Mouse (Mus musculus): ENCODE results near the gene Pip5k1b.

Gene Pip5k1b

GRCm38 (mm10) chr19:24555466-24555903, at the start of gene Pip5k1b:
Gene Pip5k1b, minus strand, starts transcription at chr19:24555872.
- no peak for TF ChIP-seq GATA4 (IDR thresholded peaks at IDR 0.05; ENCODE audit: insufficient replicate concordance, low read length)

GRCm38 (mm10) chr19:24604105-24604504, 48.4 kb upstream of the Pip5k1b start:
- no peak for TF ChIP-seq GATA4 (IDR thresholded peaks at IDR 0.05; ENCODE audit: insufficient replicate concordance, low read length)

GRCm38 (mm10) chr19:24603431-24603830, 47.8 kb upstream of the Pip5k1b start:
- no peak for TF ChIP-seq GATA4 (IDR thresholded peaks at IDR 0.05; ENCODE audit: insufficient replicate concordance, low read length)

GRCm38 (mm10) chr19:24586726-24587125, 31.1 kb upstream of the Pip5k1b start:
- TF ChIP-seq GATA4 (IDR thresholded peaks at IDR 0.05; ENCODE audit: insufficient replicate concordance, low read length), result no peak

GRCm38 (mm10) chr19:24585171-24585570, 29.5 kb upstream of the Pip5k1b start:
- TF ChIP-seq GATA4 (IDR thresholded peaks at IDR 0.05; ENCODE audit: insufficient replicate concordance, low read length), result no peak

GRCm38 (mm10) chr19:24583956-24584355, 28.3 kb upstream of the Pip5k1b start:
- no peak for TF ChIP-seq GATA4 (IDR thresholded peaks at IDR 0.05; ENCODE audit: insufficient replicate concordance, low read length)

- no peak for TF ChIP-seq GATA4 (IDR thresholded peaks at IDR 0.05; ENCODE audit: insufficient replicate concordance, low read length)
Observed at GRCm38 (mm10) chr19:24576125-24576524, 20.5 kb upstream of the Pip5k1b start.

- TF ChIP-seq GATA4 (IDR thresholded peaks at IDR 0.05; ENCODE audit: insufficient replicate concordance, low read length), result no peak
Observed at GRCm38 (mm10) chr19:24571756-24572181, 16.1 kb upstream of the Pip5k1b start.

GRCm38 (mm10) chr19:24570969-24571368, 15.3 kb upstream of the Pip5k1b start:
- no peak for TF ChIP-seq GATA4 (IDR thresholded peaks at IDR 0.05; ENCODE audit: insufficient replicate concordance, low read length)

GRCm38 (mm10) chr19:24557456-24557855, 1.8 kb upstream of the Pip5k1b start:
- no peak for TF ChIP-seq GATA4 (IDR thresholded peaks at IDR 0.05; ENCODE audit: insufficient replicate concordance, low read length)

GRCm38 (mm10) chr19:24556585-24556966, 904 bp upstream of the Pip5k1b start:
- no peak for TF ChIP-seq GATA4 (IDR thresholded peaks at IDR 0.05; ENCODE audit: insufficient replicate concordance, low read length)

- TF ChIP-seq GATA4 (IDR thresholded peaks at IDR 0.05; ENCODE audit: insufficient replicate concordance, low read length), result no peak
Observed at GRCm38 (mm10) chr19:24555904-24556584, 372 bp upstream of the Pip5k1b start.

- no peak for TF ChIP-seq GATA4 (IDR thresholded peaks at IDR 0.05; ENCODE audit: insufficient replicate concordance, low read length)
Observed at GRCm38 (mm10) chr19:24554911-24555465, 684 bp downstream of the Pip5k1b start.

- no peak for TF ChIP-seq GATA4 (IDR thresholded peaks at IDR 0.05; ENCODE audit: insufficient replicate concordance, low read length)
Observed at GRCm38 (mm10) chr19:24554425-24554824, 1.2 kb downstream of the Pip5k1b start.

GRCm38 (mm10) chr19:24553291-24554075, 2.2 kb downstream of the Pip5k1b start:
- no peak for TF ChIP-seq GATA4 (IDR thresholded peaks at IDR 0.05; ENCODE audit: insufficient replicate concordance, low read length)
